Mouse (Mus musculus) liver, embryonic 12.5 days (tissue): Measurements from ENCODE around the gene Cul7. TPM values are rescaled to one million over a fixed set of nuclear protein-coding genes. Genes with fewer than 3 reads are reported as not detected.

Experiments
- ATAC-seq: fragments of 200-750 bp; cut with Nextera tagmentation; 2 replicates; pipeline ENCODE4 v1.8.0; 2017; ENCODE audit warnings: moderate number of reproducible peaks, mild to moderate bottlenecking, moderate library complexity
- H3K27ac ChIP-seq: fragments of 300-500 bp; sonication (generic); 2 replicates; pipeline ENCODE4 v1.5.1; 2016; ENCODE audit warnings: mild to moderate bottlenecking
- H3K27me3 ChIP-seq: fragments of 300-500 bp; sonication (generic); replicated peaks from 2 replicates; pipeline ENCODE4 v1.6.1; 2016; ENCODE audit warnings: mild to moderate bottlenecking, moderate library complexity
- H3K36me3 ChIP-seq: fragments of 300-500 bp; sonication (generic); 2 replicates; pipeline ENCODE4 v1.6.1; 2016; ENCODE audit warnings: mild to moderate bottlenecking, moderate library complexity
- H3K4me1 ChIP-seq: fragments of 300-500 bp; sonication (generic); 2 replicates; pipeline ENCODE4 v1.6.1; 2016
- H3K4me2 ChIP-seq: fragments of 300-500 bp; sonication (generic); 2 replicates; pipeline ENCODE4 v1.6.1; 2016; ENCODE audit warnings: mild to moderate bottlenecking, moderate library complexity
- H3K4me3 ChIP-seq: fragments of 300-500 bp; sonication (generic); 2 replicates; pipeline ENCODE4 v1.5.1; 2016; ENCODE audit warnings: mild to moderate bottlenecking, moderate library complexity
- H3K9ac ChIP-seq: fragments of 300-500 bp; sonication (generic); 2 replicates; pipeline ENCODE4 v1.6.1; 2016; ENCODE audit warnings: mild to moderate bottlenecking, moderate library complexity
- H3K9me3 ChIP-seq: fragments of 300-500 bp; sonication (generic); replicated peaks from 2 replicates; pipeline ENCODE4 v1.6.1; 2016; ENCODE audit warnings: mild to moderate bottlenecking, moderate library complexity
- WGBS: fragments of 180-500 bp; shearing (Covaris S2); methylation state at CpG from one replicate; pipeline ENCODE4 v1.1.7; 2016; ENCODE audit not compliant: insufficient replicate concordance; 5-methylcytosine and 5-hydroxymethylcytosine counted together
- polyA plus RNA-seq: library from polyadenylated mRNA; unstranded; fragments of >200 nt; fragmentation: Nextera tagmentation; extraction: Ambion mirVana; gene quantifications from 2 replicates; pipeline ENCODE4 v1.2.1, GENCODE M21; 2016

Cul7 gene
- polyA plus RNA-seq, 1 experiment from 2014 or later: 18.3 TPM

DNA sequence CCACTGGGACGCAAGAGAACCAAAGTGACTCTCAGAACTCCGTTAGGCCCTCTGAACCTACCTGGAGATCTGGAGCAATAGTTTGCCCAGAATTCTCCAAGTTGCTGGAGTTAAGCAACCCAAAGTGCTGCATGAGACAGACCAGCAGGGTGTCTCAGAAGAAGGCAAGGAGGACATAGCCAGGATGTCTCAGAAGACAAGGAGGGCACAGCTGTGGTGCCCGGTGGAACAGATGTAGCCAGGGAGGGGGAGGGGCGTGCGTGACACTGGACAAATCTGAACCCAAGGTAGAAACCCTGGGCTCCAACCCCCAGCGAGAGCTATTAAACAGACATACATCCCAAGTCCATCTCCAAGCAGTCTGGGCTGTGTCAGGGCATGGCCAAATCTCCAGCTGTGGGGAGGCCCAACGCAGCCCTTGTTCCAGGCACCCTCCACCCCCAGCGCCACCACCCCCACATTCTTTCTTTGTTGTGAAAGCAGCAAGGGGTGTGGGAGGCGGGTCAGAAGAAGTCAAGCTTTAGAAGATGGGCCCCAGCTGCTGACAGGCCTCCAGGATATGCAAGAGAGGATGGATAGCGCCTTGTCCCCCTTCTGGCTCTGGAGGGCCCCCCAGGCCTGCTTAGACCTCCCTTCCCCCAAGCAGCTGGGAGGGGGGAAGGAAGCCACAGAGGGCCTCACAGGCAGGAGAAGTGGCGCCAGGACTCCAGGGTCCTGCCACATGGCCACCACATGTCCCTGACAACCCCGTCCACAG is 20.3 kb upstream of the Cul7 start:
- Histone ChIP-seq H3K27me3 (peaks cover 57% of the 10 kb centered on the region), H3K9ac (no peak overlapping the region)
- WGBS: 19% methylated on average over 12 of the region's 12 CpGs

DNA sequence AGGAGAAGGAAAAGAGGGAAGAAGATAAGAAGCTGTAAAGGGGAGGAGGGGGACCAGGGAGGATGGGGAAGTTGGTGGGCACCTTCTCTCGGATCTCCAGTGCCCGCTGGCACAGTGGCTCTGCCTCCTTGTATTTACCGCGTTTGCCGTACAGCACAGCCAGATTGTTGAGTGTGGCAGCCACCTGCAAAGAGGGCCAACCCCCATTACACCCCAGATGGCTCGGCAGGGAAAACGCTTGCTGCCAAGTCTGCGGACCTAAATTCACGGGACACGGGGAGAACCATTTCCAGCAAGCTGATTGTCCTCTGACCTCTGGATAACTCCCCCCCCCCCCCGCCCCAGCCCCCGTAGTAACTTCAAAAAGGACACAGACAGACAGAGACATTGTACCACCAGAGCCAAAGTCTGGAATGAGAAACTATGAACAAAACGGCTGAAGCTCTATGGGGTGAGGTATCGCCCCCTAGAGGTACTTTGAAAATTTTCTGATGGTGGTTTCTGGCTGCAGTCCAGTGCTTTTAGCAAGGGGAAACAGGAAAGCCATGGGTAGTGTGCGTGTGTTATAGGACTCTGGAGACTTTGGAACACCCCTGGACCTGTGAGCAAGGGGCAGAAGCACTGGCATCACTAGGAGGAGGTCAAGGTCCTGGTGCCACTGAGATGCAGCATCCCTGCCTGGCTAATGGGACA is 13.2 kb upstream of the Cul7 start:
- H3K36me3 ChIP-seq: peaks cover 8% of the 10 kb centered on the region

More for the DNA sequence above, 20.3 kb upstream of the Cul7 start:
- Histone ChIP-seq H3K4me1 (peaks cover 37% of the 10 kb centered on the region), H3K9me3 (no peaks in the 10 kb centered on the region), H3K4me3 (peak overlapping the region; percentile 66), H3K4me2 (peak overlapping the region; percentile 70), H3K36me3 (no peaks in the 10 kb centered on the region; the same call in 1 of the 2 replicates), H3K27ac (peak overlapping the region; percentile 71)
- ATAC-seq: peak; percentile 18

DNA sequence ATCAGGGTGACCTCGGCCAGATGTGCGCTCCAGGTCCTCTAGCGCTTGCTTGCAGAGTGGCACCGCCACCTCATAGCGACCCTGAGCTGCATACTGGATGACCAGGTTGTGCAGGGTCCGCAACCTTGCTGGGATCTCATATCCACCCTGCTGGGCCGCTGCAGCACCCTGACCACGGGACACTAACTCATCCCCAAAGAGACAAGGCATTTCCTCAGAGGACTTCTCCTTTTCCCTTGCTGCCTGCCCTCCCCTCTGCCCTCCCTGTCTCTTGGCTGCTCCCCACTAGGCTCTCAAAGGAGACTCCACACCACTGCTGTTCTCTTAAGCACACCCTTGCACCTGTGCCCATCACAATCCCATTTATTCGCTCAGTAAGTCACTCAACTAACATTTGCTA is 10.2 kb upstream of the Cul7 start:
- H3K4me1 ChIP-seq: peaks cover 19% of the 10 kb centered on the region

More for the DNA sequence above, 13.2 kb upstream of the Cul7 start:
- H3K27me3 ChIP-seq: no peaks in the 10 kb centered on the region
- H3K9ac ChIP-seq: no peak overlapping the region; the same call in 1 of the 2 replicates
- H3K9me3 ChIP-seq: no peaks in the 10 kb centered on the region
- H3K4me3 ChIP-seq: no peak overlapping the region
- peaks cover 10% of the 10 kb centered on the region; the same call in 1 of the 2 replicates for H3K4me1 ChIP-seq
- no peak for ATAC-seq
- WGBS: 25% methylated on average over 15 of the region's 15 CpGs
- peak overlapping the region; percentile 43 for H3K4me2 ChIP-seq
- no peak overlapping the region for H3K27ac ChIP-seq

DNA sequence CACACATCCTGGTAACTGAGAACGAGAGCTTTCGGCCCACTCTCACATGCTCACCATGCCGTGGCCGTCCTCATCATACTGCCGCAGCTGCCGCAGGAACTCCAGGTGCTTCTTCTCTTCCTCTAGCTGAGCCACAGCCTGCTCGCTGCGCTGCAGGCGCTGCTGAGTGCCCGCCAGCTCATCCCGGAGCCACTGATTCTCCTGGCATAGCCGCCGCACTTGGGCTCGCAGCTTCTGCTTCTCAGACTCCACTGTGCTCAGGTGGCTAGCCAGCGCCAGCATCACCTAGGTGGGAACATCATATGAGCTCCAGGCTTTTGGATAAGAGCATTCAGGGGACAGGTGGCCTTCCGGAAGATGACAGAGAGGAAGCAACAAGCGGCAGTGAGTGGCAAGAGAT is 8.1 kb upstream of the Cul7 start:
- Histone ChIP-seq H3K9ac (no peak overlapping the region), H3K27me3 (no peaks in the 10 kb centered on the region), H3K9me3 (no peaks in the 10 kb centered on the region), H3K36me3 (peaks cover 6% of the 10 kb centered on the region; the same call in 1 of the 2 replicates), H3K4me1 (peaks cover 23% of the 10 kb centered on the region), H3K27ac (no peak overlapping the region), H3K4me3 (no peak overlapping the region), H3K4me2 (no peak overlapping the region)
- no peak for ATAC-seq
- 75% methylated on average over 17 of the region's 17 CpGs for WGBS

More for the DNA sequence above, 10.2 kb upstream of the Cul7 start:
- H3K9me3 ChIP-seq: no peaks in the 10 kb centered on the region
- peaks cover 10% of the 10 kb centered on the region; the same call in 1 of the 2 replicates for H3K36me3 ChIP-seq
- H3K4me3 ChIP-seq: no peak overlapping the region
- ATAC-seq: no peak
- no peak overlapping the region for H3K4me2 ChIP-seq
- no peak overlapping the region for H3K27ac ChIP-seq
- no peak overlapping the region for H3K9ac ChIP-seq
- WGBS: 49% methylated on average over 9 of the region's 9 CpGs
- no peaks in the 10 kb centered on the region for H3K27me3 ChIP-seq

DNA sequence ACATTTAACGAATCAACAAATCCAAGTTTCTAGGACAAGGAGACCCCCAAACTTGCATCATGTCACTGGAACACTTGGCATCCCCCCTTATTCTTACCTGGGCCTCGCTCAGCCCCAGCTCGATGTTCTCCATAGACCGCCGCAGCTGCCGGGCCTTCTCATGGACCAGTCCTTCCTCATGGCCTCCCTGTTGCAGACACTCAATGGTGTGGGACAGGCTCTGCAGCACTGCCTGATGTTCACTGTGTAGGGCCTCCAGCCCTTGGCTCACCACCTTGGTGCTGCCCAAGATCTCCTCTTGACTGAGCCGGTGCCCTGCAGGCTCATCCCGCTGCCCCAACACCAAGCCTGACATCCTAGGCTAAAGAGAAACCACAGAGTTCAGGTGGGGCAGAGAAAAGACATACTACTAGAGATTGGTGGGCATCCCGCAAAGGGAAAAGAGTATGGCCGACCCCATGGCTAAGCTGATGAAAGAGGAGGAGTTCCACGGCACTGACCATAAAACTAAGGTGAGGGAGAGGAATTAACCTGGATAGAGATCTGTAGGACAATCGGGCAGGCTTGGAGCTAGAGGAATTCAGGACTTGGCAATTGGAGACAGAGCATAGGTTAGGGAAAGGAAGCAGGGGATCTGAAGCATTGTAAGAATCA is 5.9 kb upstream of the Cul7 start:
- H3K9ac ChIP-seq: 0 out of 2 replicates have a peak overlapping the region, but pooled peaks have one; percentile 79
- H3K27me3 ChIP-seq: no peaks in the 10 kb centered on the region
- ATAC-seq: no peak
- H3K4me1 ChIP-seq: peaks cover 25% of the 10 kb centered on the region
- H3K4me3 ChIP-seq: peak overlapping the region; percentile 80; the same call in 1 of the 2 replicates
- 82% methylated on average over 12 of the region's 12 CpGs for WGBS
- H3K36me3 ChIP-seq: peaks cover 21% of the 10 kb centered on the region
- no peaks in the 10 kb centered on the region for H3K9me3 ChIP-seq
- no peak overlapping the region for H3K27ac ChIP-seq
- peak overlapping the region; percentile 97 for H3K4me2 ChIP-seq

DNA sequence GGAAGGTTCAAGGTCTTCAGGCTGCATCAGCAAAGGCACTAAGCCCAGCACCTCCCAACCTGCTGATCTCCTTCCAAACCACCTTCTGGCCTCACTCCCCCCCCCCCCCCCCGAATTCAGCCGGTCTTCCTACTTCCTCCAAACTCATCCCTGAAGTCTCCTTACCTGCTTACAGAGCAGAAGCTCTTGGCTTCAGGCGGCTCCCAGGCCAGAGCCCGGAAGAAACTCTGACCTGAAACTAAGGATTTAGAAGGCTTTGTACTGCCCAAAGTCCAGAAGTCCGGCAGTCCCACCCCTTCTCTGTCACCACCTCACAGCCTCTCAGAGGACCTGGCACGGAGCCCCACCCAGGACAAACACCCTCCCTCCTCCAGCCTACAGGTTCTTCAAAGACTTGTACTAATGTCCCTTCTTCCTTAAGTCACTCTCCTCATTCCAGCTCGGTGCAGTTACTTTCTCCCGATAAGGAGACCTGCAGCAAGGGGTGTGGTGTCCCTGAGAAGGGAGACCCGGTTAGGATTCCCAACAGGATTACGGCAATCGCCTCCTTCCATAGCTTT is 5.1 kb upstream of the Cul7 start:
- no peaks in the 10 kb centered on the region for H3K27me3 ChIP-seq
- H3K27ac ChIP-seq: peak overlapping the region; percentile 81
- H3K9ac ChIP-seq: peak overlapping the region; percentile 79
- 9% methylated on average over 11 of the region's 11 CpGs for WGBS
- peaks cover 22% of the 10 kb centered on the region for H3K36me3 ChIP-seq
- peaks cover 32% of the 10 kb centered on the region for H3K4me1 ChIP-seq
- H3K4me2 ChIP-seq: peak overlapping the region; percentile 97
- peak overlapping the region; percentile 80 for H3K4me3 ChIP-seq
- peak; percentile 25 for ATAC-seq
- H3K9me3 ChIP-seq: no peaks in the 10 kb centered on the region

DNA sequence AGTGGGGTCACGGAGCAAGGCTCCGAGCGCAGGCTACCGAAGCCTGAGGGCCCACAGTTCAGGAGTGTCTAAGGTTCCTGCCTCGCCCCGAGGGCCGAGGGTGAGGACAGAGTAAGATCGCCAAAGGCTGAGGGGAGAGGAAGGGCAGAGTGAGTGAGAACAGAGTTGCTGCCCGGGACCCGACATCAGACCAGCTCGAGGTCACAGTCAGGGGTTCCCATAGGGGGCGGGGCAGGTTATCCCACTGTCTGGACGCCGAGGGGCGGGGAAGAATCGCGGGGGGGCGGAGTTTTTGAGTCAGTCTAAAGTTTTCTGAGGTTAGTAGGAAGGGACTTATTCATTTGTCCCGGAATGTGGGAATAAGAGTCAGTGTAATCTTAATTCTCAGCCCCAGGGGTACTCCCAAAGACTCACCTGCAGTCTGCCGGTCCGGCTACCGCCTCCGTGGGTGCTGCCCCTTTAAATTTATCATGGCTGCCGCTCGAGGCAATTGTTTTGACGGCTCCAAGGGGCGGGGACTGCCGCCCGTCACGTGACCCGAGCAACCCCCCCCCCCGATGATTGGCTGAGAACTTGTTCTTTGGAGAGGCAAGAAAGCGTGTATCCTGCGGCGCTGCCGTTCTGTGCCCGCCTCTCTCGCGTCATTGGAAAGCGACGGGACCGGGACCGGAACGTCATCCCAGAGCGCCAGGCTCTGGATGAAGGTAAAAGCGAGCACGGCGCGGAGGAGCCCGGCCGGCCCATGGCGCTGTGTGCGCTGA is 4.4 kb upstream of the Cul7 start, which contains the start of the genes Klc4 and Mrpl2:
Klc4 (minus strand) TSS at position 462 of the 761 bp plus-strand sequence.
Mrpl2 (plus strand) TSS at position 669 of the 761 bp plus-strand sequence.
- Histone ChIP-seq H3K9me3 (no peaks in the 10 kb centered on the region), H3K36me3 (peaks cover 22% of the 10 kb centered on the region), H3K27ac (peak within 1 kb of the TSS; percentile 81), H3K4me3 (peak within 1 kb of the TSS; percentile 80), H3K4me2 (peak within 1 kb of the TSS; percentile 97), H3K9ac (peak within 1 kb of the TSS; percentile 79), H3K27me3 (no peaks in the 10 kb centered on the region), H3K4me1 (peaks cover 38% of the 10 kb centered on the region)
- peak; percentile 75 for ATAC-seq
- under 1% methylated on average over 53 of the region's 53 CpGs for WGBS

DNA sequence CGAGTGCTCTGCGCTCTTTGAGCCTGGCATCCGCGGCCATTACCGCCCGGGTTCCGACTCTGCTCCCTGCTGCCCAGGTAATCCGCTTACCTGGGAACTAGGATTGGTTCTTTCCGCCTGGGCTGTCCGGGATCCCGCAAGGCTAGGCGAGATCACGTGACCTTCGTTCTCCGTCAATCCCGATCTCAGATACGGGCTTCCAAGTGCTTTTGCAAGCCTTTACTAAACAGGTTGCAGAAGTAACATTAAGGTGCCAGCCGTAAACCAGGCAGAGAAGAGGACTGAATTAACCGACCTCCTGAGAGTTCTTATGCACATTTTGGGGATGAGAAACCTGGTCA is 3.8 kb upstream of the Cul7 start:
- ATAC-seq: peak; percentile 38; the same call in 1 of the 2 replicates
- Histone ChIP-seq H3K4me3 (peak overlapping the region; percentile 80), H3K36me3 (peaks cover 22% of the 10 kb centered on the region), H3K4me2 (peak overlapping the region; percentile 97), H3K9me3 (no peaks in the 10 kb centered on the region), H3K4me1 (peaks cover 44% of the 10 kb centered on the region), H3K9ac (peak overlapping the region; percentile 77), H3K27me3 (no peaks in the 10 kb centered on the region), H3K27ac (peak overlapping the region; percentile 80)
- WGBS: under 1% methylated on average over 19 of the region's 19 CpGs

DNA sequence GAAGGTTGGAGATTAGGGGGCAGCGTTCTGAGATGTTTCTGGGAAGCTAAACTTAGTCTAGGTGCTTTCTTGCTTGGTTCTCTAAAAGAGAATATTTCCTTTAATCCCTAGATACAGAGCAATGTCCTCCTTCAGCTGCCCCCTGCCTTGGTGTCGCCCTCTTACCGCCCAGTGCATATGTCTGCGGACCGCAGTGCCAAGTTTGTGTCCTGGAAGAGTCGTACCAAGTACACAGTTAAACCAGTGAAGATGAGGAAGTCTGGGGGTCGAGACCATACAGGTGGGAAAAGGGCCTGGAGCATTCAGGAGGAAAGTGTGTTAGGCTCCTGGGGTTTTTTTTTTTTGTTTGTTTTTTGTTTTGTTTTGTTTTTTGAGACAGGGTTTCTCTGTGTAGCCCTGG is 2.9 kb upstream of the Cul7 start:
- no peaks in the 10 kb centered on the region for H3K27me3 ChIP-seq
- no peak overlapping the region for H3K27ac ChIP-seq
- peaks cover 20% of the 10 kb centered on the region for H3K36me3 ChIP-seq
- no peaks in the 10 kb centered on the region for H3K9me3 ChIP-seq
- H3K4me3 ChIP-seq: peak overlapping the region; percentile 80
- WGBS: 82% methylated on average over 7 of the region's 7 CpGs
- H3K4me1 ChIP-seq: peaks cover 54% of the 10 kb centered on the region
- H3K9ac ChIP-seq: peak overlapping the region; percentile 77
- peak overlapping the region; percentile 97 for H3K4me2 ChIP-seq
- no peak for ATAC-seq

DNA sequence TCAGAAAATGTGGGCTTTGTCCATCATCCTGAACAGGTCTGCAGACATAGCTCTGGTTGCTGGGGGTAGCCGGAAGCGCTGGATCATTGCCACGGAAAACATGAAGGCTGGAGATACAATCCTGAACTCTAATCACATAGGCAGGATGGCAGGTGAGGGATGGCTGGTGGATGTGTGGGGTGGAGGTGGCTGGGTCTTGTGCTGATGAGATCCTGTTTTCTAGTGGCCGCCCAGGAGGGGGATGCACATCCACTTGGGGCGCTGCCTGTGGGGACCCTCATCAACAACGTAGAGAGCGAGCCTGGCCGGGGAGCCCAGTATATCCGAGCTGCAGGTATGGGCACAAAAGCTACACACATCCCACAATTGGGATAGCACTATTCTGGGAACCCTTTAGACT is 1.7 kb upstream of the Cul7 start:
- Histone ChIP-seq H3K4me2 (no peak overlapping the region), H3K9me3 (no peaks in the 10 kb centered on the region), H3K27me3 (no peaks in the 10 kb centered on the region), H3K36me3 (peaks cover 32% of the 10 kb centered on the region), H3K4me3 (no peak overlapping the region), H3K27ac (0 out of 2 replicates have a peak overlapping the region, but pooled peaks have one; percentile 17), H3K9ac (no peak overlapping the region), H3K4me1 (peaks cover 56% of the 10 kb centered on the region)
- WGBS: 89% methylated on average over 9 of the region's 9 CpGs
- ATAC-seq: no peak

DNA sequence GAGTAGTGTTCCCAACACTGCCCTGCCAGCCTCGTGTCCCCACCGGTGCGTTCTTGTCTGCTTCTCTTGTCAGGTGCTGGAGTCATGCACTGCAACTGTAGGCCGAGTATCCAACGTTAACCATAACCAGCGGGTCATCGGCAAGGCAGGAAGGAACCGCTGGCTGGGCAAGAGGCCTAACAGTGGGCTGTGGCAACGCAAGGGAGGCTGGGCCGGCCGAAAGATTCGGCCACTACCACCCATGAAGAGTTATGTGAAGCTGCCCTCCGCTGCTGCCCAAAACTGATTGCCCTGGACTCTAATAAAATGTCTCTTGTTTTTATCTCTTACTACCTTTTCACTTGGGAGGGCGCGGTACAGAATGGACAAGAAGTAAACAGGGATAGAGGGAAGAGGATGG is 326 bp upstream of the Cul7 start:
- Histone ChIP-seq H3K36me3 (peaks cover 45% of the 10 kb centered on the region), H3K4me3 (peak overlapping the region; percentile 77), H3K4me1 (peaks cover 49% of the 10 kb centered on the region), H3K9ac (peak overlapping the region; percentile 87), H3K27ac (peak overlapping the region; percentile 88), H3K4me2 (peak overlapping the region; percentile 98), H3K9me3 (no peaks in the 10 kb centered on the region), H3K27me3 (no peaks in the 10 kb centered on the region)
- 20% methylated on average over 15 of the region's 15 CpGs for WGBS
- no peak for ATAC-seq
